Mouse (Mus musculus) adrenal gland, adult 8-10 months (tissue): Measurements from ENCODE around the gene Tango2. TPM values are rescaled to one million over a fixed set of nuclear protein-coding genes. Genes with fewer than 3 reads are reported as not detected.

Experiments used
- DNase-seq: peaks from one replicate; pipeline ENCODE4 v3.0.0; 2022
- total RNA-seq, 4 experiments: library from RNA; stranded (reverse); gene quantifications; 2 replicates each; pipeline ENCODE4 v1.2.4; 2022

Tango2 gene
- total RNA-seq = 10 to 100 TPM; 45.4 to 68.0 (median 52.7) TPM

GRCm38 (mm10) chr16:18347931-18348600, at the start of gene Tango2, which contains the start of gene Arvcf:
Tango2 (minus strand) TSS chr16:18348103.
Arvcf (plus strand) TSS chr16:18348182.
- peak; percentile 90 for DNase-seq

GRCm38 (mm10) chr16:18396791-18397621, 49.1 kb upstream of the Tango2 start:
- no peak for DNase-seq

- peak; percentile 80 for DNase-seq
These were observed 48.3 kb upstream of the Tango2 start for GRCm38 (mm10) chr16:18396201-18396600.

- DNase-seq = peak; percentile 71
These were observed 47.7 kb upstream of the Tango2 start for GRCm38 (mm10) chr16:18395620-18396036.

- DNase-seq = no peak
These were observed 47.1 kb upstream of the Tango2 start for GRCm38 (mm10) chr16:18394777-18395619.

- no peak for DNase-seq
These were observed 46.2 kb upstream of the Tango2 start for GRCm38 (mm10) chr16:18394056-18394455.

- no peak for DNase-seq
These were observed 45.7 kb upstream of the Tango2 start for GRCm38 (mm10) chr16:18393595-18393994.

GRCm38 (mm10) chr16:18392469-18393426, 44.8 kb upstream of the Tango2 start:
- peak; percentile 91 for DNase-seq

GRCm38 (mm10) chr16:18391728-18392127, 43.8 kb upstream of the Tango2 start:
- no peak for DNase-seq

- DNase-seq = no peak
These were observed 43.2 kb upstream of the Tango2 start for GRCm38 (mm10) chr16:18391127-18391526.

- no peak for DNase-seq
These were observed 42.5 kb upstream of the Tango2 start for GRCm38 (mm10) chr16:18390399-18390798.

GRCm38 (mm10) chr16:18388583-18389435, 40.9 kb upstream of the Tango2 start:
- no peak for DNase-seq

- no peak for DNase-seq
These were observed 40.0 kb upstream of the Tango2 start for GRCm38 (mm10) chr16:18387704-18388582.

- DNase-seq = no peak
These were observed 39.1 kb upstream of the Tango2 start for GRCm38 (mm10) chr16:18386972-18387371.

- DNase-seq = no peak
These were observed 38.5 kb upstream of the Tango2 start for GRCm38 (mm10) chr16:18386451-18386850.

GRCm38 (mm10) chr16:18385411-18385810, 37.5 kb upstream of the Tango2 start:
- DNase-seq = no peak

- no peak for DNase-seq
These were observed 36.8 kb upstream of the Tango2 start for GRCm38 (mm10) chr16:18384659-18385058.

GRCm38 (mm10) chr16:18384211-18384610, 36.3 kb upstream of the Tango2 start:
- DNase-seq = no peak

GRCm38 (mm10) chr16:18383756-18384155, 35.9 kb upstream of the Tango2 start:
- no peak for DNase-seq
